Mouse (Mus musculus) kidney, embryonic 16.5 days (tissue): ENCODE measurements around the gene Crygn. TPM values are rescaled to one million over a fixed set of nuclear protein-coding genes. Genes with fewer than 3 reads are reported as not detected.
A peak's percentile ranks its signal among the peaks of the same experiment; 100 is the strongest.

Experiments used
- ATAC-seq: fragments of 200-750 bp; cut with Nextera tagmentation; 2 replicates; pipeline ENCODE4 v1.8.0; 2017; ENCODE audit warnings: moderate TSS enrichment; ENCODE audit not compliant: low FRiP score, low TSS enrichment
- H3K27ac ChIP-seq: fragments of 300-500 bp; sonication (generic); 2 replicates; pipeline ENCODE4 v1.5.1; 2014; ENCODE audit warnings: low read length
- H3K27me3 ChIP-seq: fragments of 300-500 bp; sonication (generic); 2 replicates; pipeline ENCODE4 v1.6.1; 2014; ENCODE audit warnings: low read length, control low read depth, mixed read lengths; ENCODE audit not compliant: insufficient read depth
- H3K36me3 ChIP-seq: fragments of 300-500 bp; sonication (generic); 2 replicates; pipeline ENCODE4 v1.6.1; 2014; ENCODE audit warnings: low read length, control low read depth, mixed read lengths; ENCODE audit not compliant: insufficient read depth
- H3K4me1 ChIP-seq: fragments of 300-500 bp; sonication (generic); 2 replicates; pipeline ENCODE4 v1.6.1; 2014; ENCODE audit warnings: low read length, control low read depth, mixed read lengths; ENCODE audit not compliant: insufficient read depth
- H3K4me2 ChIP-seq: fragments of 300-500 bp; sonication (generic); replicated peaks from 2 replicates; pipeline ENCODE4 v1.6.1; 2014; ENCODE audit warnings: low read depth, low read length
- H3K4me3 ChIP-seq: fragments of 300-500 bp; sonication (generic); 2 replicates; pipeline ENCODE4 v1.5.1; 2014; ENCODE audit warnings: mild to moderate bottlenecking, low read length
- H3K9ac ChIP-seq: fragments of 300-500 bp; sonication (generic); replicated peaks from 2 replicates; pipeline ENCODE4 v1.6.1; 2014; ENCODE audit warnings: low read length
- H3K9me3 ChIP-seq: fragments of 300-500 bp; sonication (generic); 2 replicates; pipeline ENCODE4 v1.6.1; 2016; ENCODE audit warnings: low read length, control low read depth
- WGBS: fragments of 180-500 bp; shearing (Covaris S2); extraction: QIAGEN DNeasy Blood & Tissue Kit; methylation state at CpG from one replicate; pipeline ENCODE4 v1.1.7; 2014; 5-methylcytosine and 5-hydroxymethylcytosine counted together
- polyA plus RNA-seq: library from polyadenylated mRNA; unstranded; fragments of >200 nt; fragmentation: Nextera tagmentation; extraction: Ambion mirVana; gene quantifications from 2 replicates; pipeline ENCODE4 v1.2.1, GENCODE M21; 2015

Gene Crygn
- polyA plus RNA-seq, 1 experiment from 2014 or later, result 3.9 TPM

DNA sequence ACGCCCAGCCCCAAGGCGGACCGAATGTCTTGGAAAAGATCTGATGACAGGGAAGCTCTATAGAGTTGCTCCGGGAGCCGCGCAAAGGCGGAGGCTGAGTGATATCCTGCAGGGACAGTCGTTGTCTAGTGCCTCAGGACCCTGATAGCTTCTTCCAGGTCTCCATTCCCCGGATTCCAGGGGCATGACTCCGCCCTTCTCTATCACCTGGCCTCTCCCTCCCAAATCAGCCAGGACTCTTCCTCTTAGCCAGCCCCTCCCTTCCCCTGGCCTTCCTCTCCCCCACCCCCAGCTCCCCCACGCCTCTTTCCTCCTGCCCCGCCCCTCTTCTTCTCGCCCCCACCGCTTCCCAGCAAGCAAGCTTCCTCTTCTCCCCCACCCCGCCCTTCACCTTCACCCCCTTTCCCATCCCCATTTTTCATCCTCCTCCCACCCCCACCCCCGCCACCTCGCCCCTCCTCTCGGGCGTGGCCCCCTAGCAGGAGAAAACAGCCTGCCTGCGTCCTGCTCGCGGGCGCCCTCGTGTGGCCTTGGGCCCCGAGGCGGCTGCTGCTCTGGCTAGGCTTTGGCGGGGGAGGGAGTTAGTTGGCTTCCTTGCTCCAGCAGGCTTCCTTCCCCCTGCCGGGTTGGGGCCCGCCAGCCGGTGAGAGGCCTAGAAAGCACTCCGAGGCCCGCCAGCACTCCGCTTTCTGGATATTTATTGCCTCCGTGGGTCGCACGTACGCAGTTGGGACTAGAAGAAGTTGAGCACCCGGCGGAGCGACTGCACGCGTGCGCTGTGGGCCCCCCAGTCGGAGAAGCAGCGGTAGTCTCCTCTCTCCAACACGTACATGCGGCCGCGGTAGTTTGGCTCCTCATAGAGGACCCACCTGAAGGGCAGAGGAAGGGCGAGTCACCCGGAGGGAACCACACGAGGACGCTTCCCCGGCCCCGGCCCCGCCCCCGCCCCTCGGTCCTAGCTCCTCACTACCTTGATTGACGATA is 7.2 kb downstream of the Crygn start:
- Histone ChIP-seq H3K27me3 (no peaks in the 10 kb centered on the region), H3K4me2 (peak overlapping the region; percentile 67), H3K36me3 (no peaks in the 10 kb centered on the region), H3K4me3 (peak overlapping the region; percentile 63), H3K9ac (peak overlapping the region; percentile 89), H3K9me3 (no peaks in the 10 kb centered on the region), H3K4me1 (peaks cover 55% of the 10 kb centered on the region), H3K27ac (peak overlapping the region; percentile 97)
- WGBS, result 2% methylated on average over 53 of the region's 59 CpGs
- ATAC-seq, result peak; percentile 73

DNA sequence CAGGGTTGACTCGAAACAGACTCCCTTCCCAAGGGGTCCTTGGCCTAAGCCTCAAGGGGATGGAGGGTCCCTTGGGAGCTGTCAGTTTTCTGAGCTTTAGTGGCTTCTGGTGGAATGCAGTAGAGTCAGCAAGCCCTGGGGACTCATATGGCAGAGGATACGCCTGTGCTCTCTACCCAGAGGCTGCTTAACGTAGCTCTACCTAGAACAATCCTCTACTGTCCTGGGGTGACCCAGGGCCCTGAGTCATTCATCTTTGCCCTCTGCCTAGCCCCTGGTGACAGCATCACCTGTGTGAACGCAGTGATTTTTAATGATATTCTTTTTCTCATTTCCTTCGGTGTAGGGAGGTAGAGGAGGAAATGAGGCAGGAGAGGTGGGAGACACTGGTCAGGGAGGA is 8.1 kb downstream of the Crygn start:
- peak overlapping the region; percentile 89 for H3K9ac ChIP-seq
- peak overlapping the region; percentile 84 for H3K27ac ChIP-seq
- ATAC-seq, result no peak
- 66% methylated on average over 5 of the region's 5 CpGs for WGBS
- H3K36me3 ChIP-seq, result no peaks in the 10 kb centered on the region
- H3K4me2 ChIP-seq, result peak overlapping the region; percentile 67
- H3K4me3 ChIP-seq, result peak overlapping the region; percentile 63
- no peaks in the 10 kb centered on the region for H3K9me3 ChIP-seq
- H3K27me3 ChIP-seq, result no peaks in the 10 kb centered on the region
- peaks cover 48% of the 10 kb centered on the region for H3K4me1 ChIP-seq

DNA sequence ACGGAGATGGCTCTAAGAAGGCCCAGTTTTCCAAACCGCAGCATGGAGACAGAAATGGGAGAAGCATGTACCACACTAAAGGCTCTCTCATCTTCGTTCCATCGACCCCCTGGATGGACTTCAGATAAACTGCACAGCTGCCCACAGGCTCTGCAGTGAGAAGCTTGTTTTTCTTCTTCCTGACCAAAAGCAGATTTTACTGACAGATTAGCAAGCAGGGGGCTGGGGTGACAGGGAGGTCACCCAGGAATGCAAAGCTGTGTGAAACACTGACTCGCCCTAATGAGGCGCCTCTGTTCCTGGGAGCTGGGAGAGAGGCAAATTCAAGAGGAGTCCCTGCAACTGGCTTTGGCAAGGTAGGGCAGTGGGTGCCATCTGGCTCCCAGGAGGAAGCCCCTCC is 10.3 kb downstream of the Crygn start:
- 16% methylated on average over 6 of the region's 6 CpGs for WGBS
- ATAC-seq, result no peak

DNA sequence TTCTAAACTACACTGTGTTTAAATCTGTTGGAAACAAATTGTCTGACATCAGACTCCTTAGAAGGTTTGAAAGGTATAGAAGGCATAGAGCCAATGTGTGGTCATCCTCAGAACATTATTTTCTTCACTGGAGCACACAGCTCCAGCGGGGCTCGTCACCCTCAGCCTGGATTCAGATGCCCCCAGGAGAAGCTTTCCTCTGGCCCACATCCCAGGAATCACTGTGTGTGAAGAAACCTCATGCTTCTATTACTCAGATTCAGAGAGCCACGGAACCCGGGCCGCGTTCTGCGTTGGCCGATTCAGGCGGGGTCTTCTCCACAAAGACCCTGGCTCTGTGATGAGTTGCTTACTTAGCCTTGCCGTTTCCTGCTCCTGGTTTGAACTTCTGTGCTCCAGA is 13.9 kb downstream of the Crygn start:
- peaks cover 14% of the 10 kb centered on the region for H3K4me1 ChIP-seq
- H3K4me3 ChIP-seq, result no peak overlapping the region
- no peak for ATAC-seq
- H3K9ac ChIP-seq, result no peak overlapping the region
- H3K36me3 ChIP-seq, result no peaks in the 10 kb centered on the region
- no peaks in the 10 kb centered on the region for H3K27me3 ChIP-seq
- H3K27ac ChIP-seq, result no peak overlapping the region
- H3K9me3 ChIP-seq, result no peaks in the 10 kb centered on the region
- no peak overlapping the region for H3K4me2 ChIP-seq
- WGBS, result 87% methylated on average over 10 of the region's 10 CpGs

More for the DNA sequence above, 10.3 kb downstream of the Crygn start:
- Histone ChIP-seq H3K9ac (peak overlapping the region; percentile 13), H3K36me3 (no peaks in the 10 kb centered on the region), H3K9me3 (no peaks in the 10 kb centered on the region), H3K4me2 (no peak overlapping the region), H3K27me3 (no peaks in the 10 kb centered on the region), H3K4me1 (peaks cover 36% of the 10 kb centered on the region), H3K27ac (peak overlapping the region; percentile 80), H3K4me3 (no peak overlapping the region)

DNA sequence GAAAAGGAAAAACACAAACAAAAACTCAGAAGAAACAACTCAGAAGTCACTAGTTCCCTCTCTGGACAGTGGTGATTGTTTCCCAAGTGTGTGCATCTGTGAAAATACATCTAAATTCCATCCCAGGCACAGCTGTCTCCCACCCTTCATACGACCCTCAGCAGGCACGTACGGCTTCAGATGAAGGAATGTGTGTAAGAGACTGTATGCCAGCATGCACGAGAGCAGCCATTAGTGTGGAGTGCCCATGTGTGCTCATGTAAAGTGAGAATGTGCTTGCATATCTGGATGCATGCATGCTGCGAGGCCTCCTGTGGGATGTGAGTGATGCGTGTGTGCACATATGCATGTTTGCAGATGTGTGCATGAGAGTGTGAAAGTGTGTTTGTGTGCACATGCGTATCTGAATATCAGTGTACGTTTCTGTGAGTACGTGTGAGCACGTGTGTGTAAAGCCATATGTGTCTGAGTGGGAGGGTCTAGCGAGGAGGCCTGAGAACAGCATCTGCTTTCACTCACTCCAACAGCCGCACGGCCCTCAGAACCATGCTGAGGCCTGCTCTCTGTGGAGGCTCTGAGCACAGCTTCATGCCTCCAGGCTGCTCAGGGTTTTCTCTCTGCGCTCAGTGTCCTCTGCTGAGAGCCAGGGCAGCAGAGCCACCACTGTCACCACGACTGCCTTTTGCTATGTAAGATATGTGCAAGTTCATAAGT is 16.5 kb downstream of the Crygn start:
- Histone ChIP-seq H3K27ac (peak overlapping the region; percentile 22; the same call in 1 of the 2 replicates), H3K27me3 (no peaks in the 10 kb centered on the region), H3K9me3 (no peaks in the 10 kb centered on the region), H3K4me1 (peaks cover 4% of the 10 kb centered on the region; the same call in 1 of the 2 replicates), H3K4me2 (no peak overlapping the region), H3K36me3 (no peaks in the 10 kb centered on the region), H3K4me3 (no peak overlapping the region), H3K9ac (0 out of 2 replicates have a peak overlapping the region, but pooled peaks have one; percentile 6)
- 57% methylated on average over 15 of the region's 15 CpGs for WGBS
- peak; percentile 70; the same call in 1 of the 2 replicates for ATAC-seq

DNA sequence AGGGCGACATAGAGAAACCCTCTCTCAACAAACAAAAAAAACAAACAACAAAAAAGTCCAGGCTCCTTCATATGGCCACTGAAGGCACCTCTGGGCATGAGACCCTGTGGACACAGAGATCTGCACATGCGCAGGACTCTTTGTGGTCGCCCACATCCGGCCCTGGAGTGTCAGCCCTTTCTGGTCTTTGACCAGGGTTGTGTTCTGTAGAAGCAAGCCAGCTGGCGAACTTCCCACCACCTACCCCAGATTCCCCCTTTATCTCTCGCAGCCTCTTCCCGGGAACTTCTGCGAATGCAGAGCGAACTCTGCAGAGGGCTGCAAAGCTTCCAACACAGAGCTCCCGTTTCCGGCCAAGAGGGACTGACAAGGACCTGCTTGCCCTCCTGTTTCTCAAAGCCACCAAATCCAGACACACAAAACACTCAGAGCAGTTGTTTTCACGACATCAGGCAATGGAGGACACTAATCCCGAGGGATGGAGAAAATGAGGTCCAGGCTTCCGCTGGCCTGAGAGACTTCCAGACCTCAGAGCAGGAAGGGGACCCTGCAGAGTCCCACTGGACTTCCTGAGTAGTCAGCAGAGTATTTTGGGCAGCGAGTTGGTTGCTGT is 18.6 kb downstream of the Crygn start:
- peaks cover 4% of the 10 kb centered on the region; the same call in 1 of the 2 replicates for H3K4me1 ChIP-seq
- H3K9ac ChIP-seq, result no peak overlapping the region
- H3K27ac ChIP-seq, result peak overlapping the region; percentile 84
- peak; percentile 80 for ATAC-seq
- 48% methylated on average over 15 of the region's 15 CpGs for WGBS
- no peak overlapping the region for H3K4me3 ChIP-seq
- no peaks in the 10 kb centered on the region for H3K27me3 ChIP-seq
- 0 out of 2 replicates have a peak overlapping the region, but pooled peaks have one; percentile 2 for H3K4me2 ChIP-seq
- H3K36me3 ChIP-seq, result no peaks in the 10 kb centered on the region
- no peaks in the 10 kb centered on the region for H3K9me3 ChIP-seq

DNA sequence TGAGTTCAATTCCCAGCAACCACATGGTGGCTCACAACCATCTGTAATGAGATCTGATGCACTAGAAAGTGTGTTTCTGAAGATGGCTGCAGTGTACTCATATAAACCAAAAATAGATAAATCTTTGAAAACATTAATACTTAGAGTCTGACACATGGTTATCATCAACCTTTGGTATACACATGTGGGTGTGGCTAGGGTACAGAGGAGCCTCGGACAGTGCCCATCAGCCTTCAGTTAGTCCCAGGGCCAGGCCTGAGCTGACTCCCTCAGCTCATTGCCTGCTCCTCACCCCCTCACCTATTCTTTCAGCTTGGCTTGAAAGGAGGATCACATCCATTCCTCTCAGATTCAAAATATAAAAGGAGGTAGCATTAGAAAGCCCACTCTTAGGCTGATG is 19.3 kb downstream of the Crygn start:
- no peak overlapping the region for H3K9ac ChIP-seq
- no peak overlapping the region for H3K4me3 ChIP-seq
- no peaks in the 10 kb centered on the region for H3K9me3 ChIP-seq
- H3K27me3 ChIP-seq, result no peaks in the 10 kb centered on the region
- H3K36me3 ChIP-seq, result no peaks in the 10 kb centered on the region
- peak overlapping the region; percentile 84; the same call in 1 of the 2 replicates for H3K27ac ChIP-seq
- 86% methylated on average over 1 of the region's 1 CpGs for WGBS
- H3K4me1 ChIP-seq, result peaks cover 10% of the 10 kb centered on the region
- no peak overlapping the region for H3K4me2 ChIP-seq
- no peak for ATAC-seq

DNA sequence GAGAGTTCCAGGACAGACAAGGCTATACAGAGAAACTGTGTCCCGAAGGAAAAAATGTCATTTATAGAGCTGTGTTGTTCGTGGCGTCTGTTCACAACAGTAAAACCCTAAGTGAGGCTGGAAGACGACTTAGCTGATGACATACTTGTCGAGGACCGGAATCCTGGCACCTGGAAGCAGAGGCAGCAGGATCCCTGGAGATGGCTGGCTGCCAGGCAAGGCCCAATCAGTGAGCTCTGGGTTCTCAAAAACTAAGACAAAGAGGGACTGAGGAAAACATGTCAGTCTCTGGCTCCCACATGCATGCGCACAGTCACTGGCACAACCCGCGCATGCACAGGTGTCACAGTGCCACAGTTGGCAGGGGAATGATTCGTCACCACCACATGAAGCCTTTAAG is 20.2 kb downstream of the Crygn start:
- Histone ChIP-seq H3K27me3 (no peaks in the 10 kb centered on the region), H3K9ac (no peak overlapping the region), H3K9me3 (no peaks in the 10 kb centered on the region), H3K4me1 (peaks cover 19% of the 10 kb centered on the region), H3K4me2 (no peak overlapping the region), H3K36me3 (no peaks in the 10 kb centered on the region), H3K4me3 (no peak overlapping the region), H3K27ac (no peak overlapping the region)
- ATAC-seq, result no peak
- WGBS, result 89% methylated on average over 10 of the region's 10 CpGs

DNA sequence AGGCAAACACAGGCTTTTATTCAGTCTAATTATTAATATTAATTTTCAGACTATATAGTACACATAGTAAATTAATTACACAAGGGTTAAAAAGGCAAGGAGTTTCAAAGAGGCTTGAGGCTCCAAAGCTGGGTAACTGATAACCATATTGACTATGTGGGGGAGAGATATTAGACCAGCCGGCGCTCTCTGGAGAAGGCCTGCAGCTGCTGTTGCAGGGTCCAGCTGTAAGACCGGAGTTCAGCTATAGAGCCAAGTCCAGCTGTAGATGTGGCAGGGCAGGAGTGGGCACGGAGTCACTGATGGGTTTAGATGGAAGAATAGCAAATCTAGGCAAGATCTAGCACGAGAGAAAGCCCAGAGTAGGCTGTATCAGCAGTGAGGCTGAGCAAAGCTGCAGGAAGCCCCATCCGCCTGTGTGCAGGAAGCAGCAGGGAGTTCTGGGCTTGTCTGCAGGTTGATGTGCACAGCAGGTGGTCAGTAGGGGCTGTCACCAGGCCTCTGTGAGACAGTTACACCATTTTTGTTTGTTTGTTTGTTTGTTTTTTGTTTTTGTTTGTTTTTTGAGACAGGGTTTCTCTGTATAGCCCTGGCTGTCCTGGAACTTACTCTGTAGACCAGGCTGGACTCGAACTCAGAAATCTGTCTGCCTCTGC is 23.9 kb downstream of the Crygn start:
- ATAC-seq, result 0 out of 2 replicates have a peak, but pooled peaks have one; percentile 1
- WGBS, result 52% methylated on average over 7 of the region's 7 CpGs

More for the DNA sequence above, 23.9 kb downstream of the Crygn start:
- H3K4me3 ChIP-seq, result no peak overlapping the region
- H3K4me2 ChIP-seq, result no peak overlapping the region
- H3K36me3 ChIP-seq, result no peaks in the 10 kb centered on the region
- H3K4me1 ChIP-seq, result peaks cover 35% of the 10 kb centered on the region
- H3K9me3 ChIP-seq, result no peaks in the 10 kb centered on the region
- no peaks in the 10 kb centered on the region for H3K27me3 ChIP-seq
- H3K9ac ChIP-seq, result no peak overlapping the region
- H3K27ac ChIP-seq, result peak overlapping the region; percentile 85
